Mouse (Mus musculus) CD4-positive, CD25-positive, alpha-beta regulatory T cell, adult 2 months (primary cell): ENCODE data around the gene Tacc3.
A peak's percentile ranks its signal among the peaks of the same experiment; 100 is the strongest.

Experiments used
- DNase-seq: peaks from one replicate; pipeline ENCODE4 v3.0.0-alpha.2; 2012; ENCODE audit warnings: low read depth, low spot score

Tacc3 gene

DNA sequence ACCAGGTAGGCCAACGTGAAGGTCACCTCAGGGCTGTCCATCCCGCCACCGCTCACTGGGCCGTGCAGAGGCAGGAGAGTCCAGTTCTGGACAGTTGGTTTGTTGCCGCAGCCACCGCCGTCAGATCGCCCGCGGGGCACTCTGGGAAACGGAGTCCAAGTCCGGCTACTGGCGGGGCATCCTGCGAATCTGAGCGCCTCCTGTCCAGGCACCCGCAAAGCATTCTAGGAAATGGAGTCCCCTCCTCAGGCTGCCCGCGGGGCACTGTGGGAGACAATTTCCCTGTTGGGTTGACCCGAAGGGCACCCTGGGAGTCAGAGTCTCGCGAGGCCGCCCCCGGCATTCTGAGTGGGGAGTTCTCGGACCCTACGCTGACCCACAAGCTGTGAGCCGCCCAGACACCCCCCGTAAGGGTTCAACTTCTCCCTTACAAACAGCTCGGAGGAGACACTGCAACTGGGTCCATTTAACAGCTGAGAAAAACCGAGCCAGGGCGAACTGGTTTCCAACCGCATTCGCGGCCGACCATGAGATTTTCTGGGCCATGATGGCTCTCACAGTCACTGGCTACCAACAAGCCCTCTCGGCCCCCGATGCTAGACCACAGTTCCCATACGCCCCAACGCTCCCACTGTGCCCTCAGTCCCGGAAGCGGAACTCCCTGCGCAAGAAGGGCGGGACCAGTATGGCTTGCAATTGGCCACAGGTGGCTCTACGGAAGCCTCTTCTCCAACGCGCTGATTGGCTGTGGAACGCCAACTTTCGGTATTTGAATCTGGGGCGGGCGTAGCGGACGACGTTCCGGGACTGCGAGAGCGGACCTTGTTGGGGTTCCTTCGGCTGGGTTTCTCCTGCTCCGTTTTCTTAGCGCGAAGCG, at the start of gene Tacc3, which contains the start of gene Tmem129:
Gene Tacc3, plus strand, starts transcription at position 342 of the 877 bp plus-strand sequence.
Gene Tmem129, minus strand, starts transcription at position 630 of the 877 bp plus-strand sequence.
- peak; percentile 98 for DNase-seq

DNA sequence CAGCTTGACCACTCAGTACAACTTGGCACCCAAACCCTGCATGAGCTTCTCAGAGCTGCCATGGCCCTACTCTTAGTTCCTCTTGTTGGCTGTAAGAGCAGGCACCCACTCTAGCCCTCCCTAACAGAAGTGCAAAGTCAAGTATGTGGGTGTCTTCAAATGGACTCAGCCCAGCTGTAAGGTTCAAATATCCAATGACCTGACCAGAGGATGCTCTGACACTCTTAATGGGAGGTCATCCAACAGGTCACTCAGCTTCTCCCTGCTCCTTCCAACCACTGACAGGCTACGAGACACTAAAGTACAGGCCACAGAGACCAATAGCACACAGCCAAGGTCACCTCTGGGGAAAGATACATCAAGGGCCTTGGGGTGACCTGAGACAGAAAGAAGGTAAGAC, 48.7 kb upstream of the Tacc3 start:
- DNase-seq = no peak

DNA sequence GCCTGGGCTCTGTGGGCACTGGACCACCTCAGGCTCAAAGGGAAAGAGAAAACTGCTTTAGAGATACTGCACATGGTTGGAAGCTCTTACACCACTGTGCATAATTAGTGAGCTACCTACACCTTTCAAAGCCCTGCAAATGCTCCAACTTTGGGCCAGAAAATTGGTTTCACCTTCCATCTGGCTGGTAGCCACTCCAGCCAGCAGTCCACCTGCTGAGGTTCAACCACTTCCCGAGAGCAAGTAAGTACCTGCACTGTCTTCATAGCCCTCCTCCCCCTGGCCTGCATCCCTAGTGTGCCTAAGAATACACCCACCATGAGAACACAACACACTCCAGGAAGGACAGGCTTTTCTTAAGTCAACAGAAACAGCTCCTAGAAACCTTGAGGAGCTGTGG, 46.1 kb upstream of the Tacc3 start:
- no peak for DNase-seq

DNA sequence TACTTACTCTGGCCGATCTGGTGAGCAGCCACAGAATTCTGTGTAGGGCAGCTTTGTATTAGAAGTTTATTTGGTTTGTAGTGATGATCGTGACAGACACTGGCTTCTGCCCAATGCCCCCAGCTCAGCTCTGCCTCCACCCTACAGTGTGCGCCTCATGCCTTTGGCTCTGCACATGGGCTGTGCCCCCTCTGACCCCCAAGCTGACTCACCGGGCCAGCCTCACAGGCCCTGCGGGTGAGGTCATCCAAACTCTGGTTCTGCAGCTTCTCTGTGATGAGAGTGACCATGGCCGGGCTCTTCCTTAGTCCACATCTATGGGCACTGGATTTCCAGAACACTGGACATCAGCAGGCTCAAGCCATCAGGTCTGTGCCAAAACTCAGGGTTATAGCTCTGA, 43.5 kb upstream of the Tacc3 start:
- no peak for DNase-seq

DNA sequence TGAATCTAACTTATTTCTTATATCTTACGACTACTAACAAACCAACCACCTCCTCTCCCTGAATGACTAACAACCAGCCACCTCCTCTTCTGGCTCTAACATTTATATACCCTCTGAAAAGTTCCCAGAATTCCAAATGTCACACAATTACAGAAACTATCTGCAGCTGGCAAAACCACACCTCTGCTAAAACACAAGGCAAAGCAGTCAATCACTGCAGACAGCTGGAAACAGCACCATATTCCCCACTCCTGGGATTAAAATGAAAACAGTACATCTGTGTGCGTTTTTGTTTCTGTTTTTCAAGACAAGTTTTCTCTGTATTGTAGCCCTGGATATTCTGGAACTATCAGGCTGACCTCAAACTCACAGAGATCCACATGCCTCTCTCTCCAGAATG, 35.3 kb upstream of the Tacc3 start:
- DNase-seq = no peak

DNA sequence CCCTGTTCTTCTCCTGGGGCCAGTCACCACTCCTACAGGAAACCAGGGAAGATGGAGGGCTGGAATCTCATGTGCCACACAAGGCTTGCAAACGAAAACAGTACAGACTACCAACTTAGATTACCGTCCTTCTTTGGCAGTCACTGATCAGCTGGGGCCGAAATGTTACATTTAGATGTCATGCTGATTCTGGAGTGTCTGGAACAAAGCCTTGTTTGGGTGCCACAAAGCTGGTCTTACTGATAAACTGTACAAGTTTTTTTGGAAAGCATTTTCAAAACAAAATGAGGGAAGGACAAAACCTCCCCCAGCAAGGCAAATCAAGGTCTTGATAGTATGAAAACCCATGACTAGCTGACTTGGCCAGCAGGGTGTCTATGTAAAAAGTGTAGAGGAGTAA, 34.2 kb upstream of the Tacc3 start:
- DNase-seq = no peak

DNA sequence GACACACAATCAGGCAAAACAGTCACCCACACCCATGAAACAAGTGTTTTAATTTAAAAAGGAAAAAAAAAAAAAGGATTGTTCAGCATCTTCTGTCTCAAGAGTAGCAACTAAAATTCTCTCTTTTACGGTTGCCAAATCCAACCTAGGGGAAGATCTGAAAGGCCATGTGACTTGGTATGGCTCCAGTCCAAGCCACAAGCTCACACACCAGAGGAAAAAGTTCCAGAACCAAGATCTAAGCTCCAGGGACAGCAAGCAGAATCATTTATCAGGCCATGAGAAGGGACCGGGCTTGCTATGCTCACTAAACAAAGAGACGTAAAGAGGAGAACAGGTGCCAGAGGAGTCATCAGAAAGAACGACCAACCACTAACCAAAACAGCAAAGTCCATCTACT, 30.0 kb upstream of the Tacc3 start:
- DNase-seq = peak; percentile 25

DNA sequence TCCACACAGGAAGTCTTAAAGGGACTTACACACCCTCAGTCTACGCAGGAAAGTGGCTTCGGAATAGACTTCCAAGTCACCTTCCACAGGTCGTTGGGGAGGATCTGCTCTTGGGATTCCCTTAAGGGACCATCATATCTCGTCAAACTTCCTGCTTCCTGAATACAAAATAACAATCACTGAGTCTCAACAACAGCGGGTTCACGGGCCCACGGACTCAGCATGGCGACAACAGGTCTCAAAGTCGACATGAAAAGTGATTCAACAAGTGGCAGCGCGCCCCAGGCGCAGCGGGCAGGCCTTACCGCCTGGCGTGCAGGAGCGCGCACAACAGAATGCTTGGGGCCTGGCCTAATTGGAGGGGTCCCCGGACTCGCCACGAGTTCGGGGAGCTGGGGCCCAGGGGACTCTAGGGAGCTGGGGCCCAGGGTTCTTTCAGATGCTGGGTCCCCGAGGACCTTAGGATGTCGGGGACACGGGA, 29.1 kb upstream of the Tacc3 start:
- peak; percentile 76 for DNase-seq

DNA sequence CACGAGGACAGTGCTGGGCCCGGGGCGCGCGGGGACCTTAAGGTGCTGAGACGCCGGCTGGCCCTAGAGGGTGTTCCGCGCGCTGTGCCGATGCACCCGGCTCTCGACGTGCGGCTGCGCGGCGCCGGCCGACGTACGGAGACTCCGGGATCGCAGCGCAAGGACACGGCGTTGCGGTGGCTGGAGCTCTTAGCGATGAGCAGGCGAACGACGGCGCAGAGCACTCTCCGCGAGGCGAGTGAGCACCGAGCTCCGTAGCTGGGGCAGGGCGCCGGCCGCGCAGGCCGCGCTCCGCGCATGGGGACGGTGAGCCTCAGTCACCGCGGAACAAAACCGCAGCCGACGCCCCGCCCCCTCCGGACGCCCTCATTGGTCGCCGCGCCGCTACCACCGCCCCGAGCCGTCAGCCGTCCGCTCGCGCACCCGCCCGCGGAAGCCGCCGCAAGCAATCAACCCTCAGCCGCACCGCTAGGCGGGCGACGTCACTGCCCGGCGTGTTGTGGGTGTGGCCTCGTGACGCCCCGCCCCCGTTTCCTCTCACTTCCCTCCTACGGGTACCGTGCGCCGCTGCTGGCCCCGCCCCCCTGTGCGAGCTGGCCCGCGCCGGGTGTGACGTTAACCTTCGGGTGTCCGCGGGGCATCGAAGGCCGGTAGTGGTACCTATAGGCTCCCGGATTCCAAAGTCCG, 28.5 kb upstream of the Tacc3 start, which contains the start of the genes Fam53a and Gm9903:
Gene Fam53a, minus strand, starts transcription at position 335 of the 687 bp plus-strand sequence.
Gene Gm9903, plus strand, starts transcription at position 625 of the 687 bp plus-strand sequence.
- DNase-seq = peak; percentile 100

DNA sequence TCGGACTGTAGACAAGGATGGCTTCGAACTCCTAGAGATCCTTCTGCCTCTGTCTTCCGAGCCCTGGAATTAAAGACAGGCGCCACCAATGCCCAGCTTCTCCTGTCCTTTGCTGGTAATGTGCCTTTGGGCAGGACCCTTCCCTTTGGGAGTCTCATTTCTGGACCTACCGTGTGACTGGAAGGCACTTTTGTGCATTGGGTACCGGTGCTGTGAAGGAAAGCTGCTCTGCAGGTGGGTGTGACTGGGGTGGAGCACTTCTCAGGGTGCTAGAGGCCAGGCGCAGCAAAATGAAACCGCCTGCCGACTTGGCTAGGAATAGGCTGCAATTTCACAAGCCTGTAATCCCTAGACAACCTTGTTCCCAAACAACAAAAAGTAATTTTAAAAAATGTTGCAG, 27.9 kb upstream of the Tacc3 start:
- peak; percentile 70 for DNase-seq

DNA sequence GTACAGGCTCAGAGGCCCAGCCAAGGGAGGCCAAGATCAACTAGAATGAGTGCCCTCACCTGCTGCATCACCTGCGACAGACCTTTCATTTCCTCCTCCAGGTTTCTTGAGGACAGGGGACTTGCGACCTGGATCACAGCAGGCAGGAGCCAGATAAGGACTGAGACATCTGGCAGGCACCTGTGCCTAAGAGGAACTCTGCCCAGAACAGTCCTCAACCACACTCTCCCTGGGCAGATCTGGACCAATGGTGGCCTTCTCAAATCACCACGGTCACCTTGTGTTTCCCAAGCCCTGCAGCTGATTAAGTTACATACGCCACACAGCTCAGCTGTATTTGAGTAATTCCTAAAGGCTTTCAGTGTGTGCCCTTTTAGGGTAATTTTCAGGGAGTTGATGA, 27.3 kb upstream of the Tacc3 start:
- peak; percentile 18 for DNase-seq

DNA sequence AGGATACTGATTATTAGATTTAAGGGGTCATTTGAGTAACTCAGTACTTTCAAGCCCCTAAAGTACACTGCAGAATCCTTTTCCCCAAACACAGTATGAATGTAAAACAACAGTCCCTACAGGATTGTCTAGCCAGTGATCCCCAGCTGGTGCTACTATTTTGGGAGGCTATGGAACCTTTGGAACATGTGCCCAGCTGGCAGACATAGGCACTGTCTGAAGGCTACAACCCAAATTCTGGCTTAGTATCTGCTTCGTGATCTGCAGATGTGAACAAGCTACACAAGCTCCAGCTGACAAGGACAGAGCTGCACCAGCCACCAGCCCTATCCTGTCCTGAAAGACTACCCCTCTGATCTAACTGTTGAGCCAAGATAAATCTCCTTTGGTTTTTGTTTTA, 25.4 kb upstream of the Tacc3 start:
- DNase-seq = no peak

DNA sequence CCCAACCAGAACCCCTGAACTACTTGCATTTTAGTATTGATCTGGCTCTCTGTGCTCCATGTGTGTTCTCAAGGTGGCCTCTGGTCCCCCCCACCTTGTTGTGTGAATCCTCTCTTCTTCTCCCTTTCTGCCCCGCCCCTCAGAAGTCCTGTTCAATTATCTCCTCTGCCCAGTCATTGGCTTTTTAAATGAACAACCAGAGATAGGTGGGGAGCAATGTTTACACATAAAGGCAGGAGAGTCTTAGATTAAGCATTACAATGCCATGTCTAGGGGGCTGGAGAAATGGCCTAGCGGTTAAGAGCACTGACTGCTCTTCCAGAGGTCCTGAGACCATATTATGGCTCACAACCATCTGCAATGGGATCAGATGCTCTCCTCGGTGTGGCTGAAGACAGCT, 22.6 kb upstream of the Tacc3 start:
- no peak for DNase-seq

DNA sequence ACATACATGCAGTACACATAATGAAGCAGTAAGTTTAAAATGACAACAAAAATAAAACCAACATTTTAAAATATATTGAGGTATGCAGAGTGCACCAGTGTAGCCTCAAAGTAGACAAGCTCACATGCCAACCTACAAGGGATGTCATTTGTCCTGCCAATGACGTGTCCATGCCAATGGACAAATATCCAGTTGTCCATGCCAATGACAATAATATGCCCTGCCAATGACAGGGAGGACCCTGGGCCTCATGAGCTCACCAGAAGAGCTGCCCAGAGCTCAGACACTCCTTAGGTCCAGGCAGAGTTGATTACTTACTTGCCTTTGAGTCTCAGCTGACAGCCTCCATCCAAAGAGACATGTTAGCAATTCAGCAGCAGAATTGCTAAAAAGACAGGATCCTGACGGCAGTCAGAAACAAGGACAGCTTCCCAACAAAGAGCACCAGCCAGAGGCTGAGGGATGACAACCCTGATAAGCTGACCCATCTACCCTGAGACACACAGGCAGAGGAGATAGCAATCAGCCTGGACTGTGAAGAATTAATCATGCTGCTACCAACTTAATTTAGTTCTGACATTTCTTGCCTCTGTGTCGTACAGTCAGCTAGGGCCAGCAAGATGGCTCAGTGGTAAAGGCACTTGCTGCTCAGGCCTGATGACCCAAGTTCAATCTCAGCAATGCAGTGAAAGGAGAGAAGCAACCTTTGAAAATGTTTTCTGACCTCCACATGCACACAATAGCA, 20.1 kb upstream of the Tacc3 start:
- no peak for DNase-seq

DNA sequence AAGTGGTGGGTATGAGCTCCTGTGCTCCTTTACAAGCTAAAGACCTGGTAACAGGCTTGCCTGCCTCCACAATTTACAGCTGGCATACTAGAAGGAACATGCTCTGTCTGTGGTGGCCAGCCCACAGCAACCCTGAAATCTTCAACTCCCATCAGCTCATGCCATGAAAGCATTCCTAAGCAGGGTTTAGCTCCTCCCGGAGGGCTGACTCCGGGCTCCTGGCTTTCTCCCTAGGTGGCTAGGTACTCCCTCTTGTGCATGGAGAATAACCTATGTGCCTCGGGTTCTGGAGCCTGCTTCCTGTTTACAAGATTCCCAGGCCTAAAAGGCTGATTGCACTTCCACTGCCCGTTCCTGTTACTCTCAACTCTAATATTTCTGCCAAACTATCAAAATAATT, 19.1 kb upstream of the Tacc3 start:
- no peak for DNase-seq

DNA sequence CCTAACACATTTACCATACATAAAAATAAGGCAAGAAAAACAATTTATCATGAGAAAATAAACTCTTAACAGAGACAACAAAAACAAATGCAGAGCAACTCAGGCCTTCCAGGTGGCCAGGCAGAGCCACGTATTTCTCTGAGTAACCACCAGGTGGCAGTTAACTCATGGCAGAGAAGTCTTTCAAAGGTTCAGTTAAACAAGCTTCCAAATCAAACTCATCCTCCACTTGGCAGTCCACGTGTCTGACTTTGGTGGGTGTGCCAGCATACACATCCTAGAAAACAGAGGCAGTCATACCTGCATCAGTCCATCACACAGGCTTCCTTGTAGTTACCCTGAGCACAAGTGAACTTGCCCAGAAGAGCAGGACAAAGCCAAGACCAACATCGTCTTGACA, 17.3 kb upstream of the Tacc3 start:
- DNase-seq = peak; percentile 74

DNA sequence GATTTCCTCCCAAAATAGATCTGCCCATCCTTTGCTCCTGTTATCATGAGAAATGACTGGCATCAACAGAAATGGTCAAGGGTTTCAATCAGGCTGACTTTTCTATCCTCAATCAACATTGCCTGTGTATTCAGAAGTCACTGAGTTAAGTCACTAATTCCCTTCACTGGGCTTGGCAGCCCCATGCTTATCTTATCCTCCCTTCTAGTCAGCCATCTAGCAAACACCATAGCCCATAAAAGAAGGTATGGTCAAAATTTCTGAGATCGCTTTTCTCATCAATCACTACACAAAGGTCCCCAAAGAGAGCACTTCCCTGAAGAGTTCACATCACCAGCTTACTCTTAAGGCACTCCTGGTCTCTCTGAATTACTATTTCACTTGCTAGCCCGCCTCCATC, 6.9 kb upstream of the Tacc3 start:
- DNase-seq = no peak

DNA sequence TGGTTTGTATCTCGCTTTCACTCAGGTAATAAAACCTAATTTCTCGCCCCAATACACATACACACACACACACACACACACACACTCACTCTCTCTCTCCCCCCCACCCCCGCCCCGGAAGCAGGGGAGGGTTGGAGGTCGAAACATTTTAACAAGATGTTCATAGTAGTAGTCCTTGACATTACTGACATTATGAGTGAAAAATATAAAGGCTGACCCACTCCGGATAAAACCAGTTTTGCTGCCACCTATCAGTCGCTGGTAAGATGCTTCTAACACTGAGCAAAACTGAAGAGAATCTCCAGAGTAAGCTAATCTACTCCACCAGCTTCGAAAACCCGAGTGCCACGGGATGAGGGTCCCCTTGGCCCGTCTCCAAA, 6.4 kb upstream of the Tacc3 start:
- DNase-seq = peak; percentile 59

DNA sequence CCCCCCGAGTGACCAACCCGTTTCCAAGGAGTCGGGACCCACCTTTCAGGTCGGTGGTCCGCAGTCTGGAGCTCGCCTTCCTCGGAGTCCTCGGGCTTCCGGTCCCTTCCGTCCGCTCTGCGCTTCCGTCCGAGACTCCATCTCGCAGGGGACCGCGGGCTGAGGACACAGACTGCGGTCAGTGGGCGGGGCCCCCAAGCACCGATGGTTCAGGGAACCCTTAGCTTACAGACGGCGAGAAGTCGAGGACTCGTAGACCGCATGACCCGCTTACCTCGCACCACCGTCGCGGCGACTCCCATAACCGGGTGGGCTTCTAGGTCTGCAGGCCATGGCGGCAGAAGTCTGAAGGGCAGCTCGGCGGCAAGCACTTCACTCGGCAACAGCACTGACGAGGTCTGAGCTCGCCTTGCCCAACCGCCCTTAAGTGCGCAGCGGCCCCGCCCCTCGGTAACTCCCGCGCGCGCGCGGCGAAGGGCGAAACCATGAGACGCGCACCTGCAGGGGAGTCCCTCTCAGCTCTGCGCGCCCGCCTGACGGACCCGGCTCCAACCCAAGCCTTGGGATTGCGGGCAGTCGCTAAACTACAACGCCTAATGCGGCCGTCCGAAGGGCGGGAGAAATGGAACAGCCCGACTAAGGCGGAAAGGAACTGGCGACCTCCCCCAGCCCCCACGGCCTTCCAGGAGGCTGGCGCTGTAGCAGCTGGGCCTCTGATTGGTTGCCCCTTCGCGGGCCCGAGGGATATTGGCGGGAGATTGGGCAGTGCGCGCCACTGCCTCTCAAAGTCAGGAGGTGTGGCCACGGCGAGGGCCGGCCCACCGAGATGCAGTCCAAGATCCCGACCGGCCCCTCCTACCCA, 5.8 kb upstream of the Tacc3 start, which contains the start of gene Slbp:
Gene Slbp, minus strand, starts transcription at position 654 of the 862 bp plus-strand sequence.
- peak; percentile 93 for DNase-seq

DNA sequence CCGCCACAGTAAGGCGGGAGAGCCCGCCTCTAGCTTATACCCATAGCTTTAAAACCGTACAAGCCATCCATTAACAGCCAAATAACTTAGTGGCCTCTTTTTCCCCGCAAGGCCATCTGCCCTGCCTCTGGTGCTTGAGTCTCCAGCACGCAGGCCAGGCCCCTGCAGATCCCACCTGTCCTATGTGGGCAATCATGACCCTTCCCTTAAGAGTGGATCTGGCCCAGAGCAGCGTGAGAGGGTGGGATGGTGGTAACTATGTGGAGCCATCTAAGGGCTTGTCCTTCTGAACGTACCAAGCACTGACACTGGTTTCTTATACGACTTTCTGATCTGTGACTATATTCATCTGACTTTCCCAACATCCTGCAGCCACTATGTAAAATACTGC, 5.2 kb upstream of the Tacc3 start:
- DNase-seq = no peak

DNA sequence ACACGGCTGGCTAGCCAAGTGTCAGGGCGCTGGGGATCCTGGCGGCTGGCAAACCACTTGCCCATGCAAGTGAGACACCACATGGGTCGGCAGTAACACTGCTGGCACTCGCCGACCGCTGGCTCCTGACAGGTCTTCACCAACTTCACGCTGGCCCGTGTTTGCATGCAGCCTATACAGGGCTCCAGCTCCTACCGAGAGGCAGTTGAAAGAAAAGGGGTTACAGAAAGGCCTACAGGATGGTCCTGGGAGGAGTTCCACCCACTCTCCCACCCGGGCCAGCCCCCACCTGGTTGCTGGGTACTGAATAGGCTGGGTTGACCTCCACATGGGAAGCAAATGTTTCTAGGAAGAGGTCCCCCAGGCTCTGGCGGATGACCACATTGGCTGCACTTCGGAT, 3.5 kb upstream of the Tacc3 start:
- no peak for DNase-seq
